Mouse (Mus musculus) spleen, adult 12 weeks (tissue): Measurements from ENCODE around the gene Gjd3.
"Not testable (repeated sequence)": the region's sequence is repeated elsewhere in the genome, so short reads cannot be mapped to it uniquely, and the experiment has no call there.

Experiments used
- DNase-seq: peaks from one replicate; pipeline ENCODE4 v3.0.0; 2022; ENCODE audit warnings: low spot score

Gjd3 gene

GRCm38 (mm10) chr11:98933847-98934246 lies 49.0 kb downstream of the Gjd3 start:
- not testable (repeated sequence) for DNase-seq

- DNase-seq = no peak
Observed at GRCm38 (mm10) chr11:98933151-98933550, 49.7 kb downstream of the Gjd3 start.

- DNase-seq = no peak
Observed at GRCm38 (mm10) chr11:98932293-98933091, 50.3 kb downstream of the Gjd3 start.
